Mouse (Mus musculus): ENCODE results near the gene Actl6a. TPM values are rescaled to one million over a fixed set of nuclear protein-coding genes. Genes with fewer than 3 reads are reported as not detected.

Actl6a gene
- 44.1 TPM for polyA plus RNA-seq (2014; fragmentation: Illumina TruSeq; extraction: RNeasy Lipid Tissue Mini Kit (QIAGEN cat#74804); ENCODE audit: low read depth, low replicate concordance)

GRCm38 (mm10) chr3:32705647-32706348, at the start of gene Actl6a:
Gene Actl6a (plus strand): TSS chr3:32706298.

DNA sequence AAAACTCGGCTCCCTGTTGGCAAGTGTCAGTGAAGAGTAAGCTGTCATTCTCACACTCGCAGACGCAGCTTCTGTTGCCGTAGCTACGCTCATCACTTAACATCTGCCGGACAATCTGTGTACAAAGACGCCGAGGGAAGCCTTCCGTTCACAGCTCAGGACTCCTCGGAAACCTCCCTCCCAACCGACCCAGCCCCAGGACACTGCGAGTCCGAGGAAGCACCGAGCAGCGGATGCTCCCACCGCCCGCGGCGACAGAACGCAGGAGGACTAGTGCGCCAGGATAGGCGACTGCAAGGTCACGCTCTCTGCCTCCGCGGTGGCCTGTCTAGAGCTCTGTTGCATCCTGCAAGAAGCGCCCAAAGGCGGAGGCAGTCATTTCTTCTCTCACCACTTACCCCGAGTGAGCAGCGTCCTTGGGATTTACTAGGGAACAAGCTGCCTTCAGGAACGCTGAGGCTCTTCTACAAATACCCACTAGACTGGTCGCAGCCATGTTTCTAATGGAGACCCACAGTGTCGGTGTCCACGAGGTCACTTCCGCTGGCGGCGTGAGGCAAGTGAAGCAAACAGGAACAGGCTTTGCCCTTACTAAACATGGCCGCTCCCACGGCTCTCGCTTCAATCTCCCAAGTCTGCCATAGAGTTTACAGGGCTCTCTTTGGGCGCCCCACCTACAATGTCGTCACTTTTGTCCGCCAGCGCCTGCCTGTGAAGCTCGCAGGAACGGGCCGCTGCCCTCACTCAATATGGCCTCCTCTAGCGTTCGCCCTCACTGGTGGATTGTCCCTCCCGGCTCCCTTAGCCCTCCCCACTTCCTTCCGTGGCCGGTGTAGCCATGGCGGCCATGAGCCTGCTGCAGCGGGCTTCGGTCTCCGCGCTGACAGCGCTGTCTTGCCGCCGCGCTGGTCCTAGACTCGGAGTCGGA, 30.4 kb downstream of the Actl6a start, which contains the start of gene Ndufb5:
TSS of gene Ndufb5 (plus strand) at position 747 of the 928 bp plus-strand sequence.

DNA sequence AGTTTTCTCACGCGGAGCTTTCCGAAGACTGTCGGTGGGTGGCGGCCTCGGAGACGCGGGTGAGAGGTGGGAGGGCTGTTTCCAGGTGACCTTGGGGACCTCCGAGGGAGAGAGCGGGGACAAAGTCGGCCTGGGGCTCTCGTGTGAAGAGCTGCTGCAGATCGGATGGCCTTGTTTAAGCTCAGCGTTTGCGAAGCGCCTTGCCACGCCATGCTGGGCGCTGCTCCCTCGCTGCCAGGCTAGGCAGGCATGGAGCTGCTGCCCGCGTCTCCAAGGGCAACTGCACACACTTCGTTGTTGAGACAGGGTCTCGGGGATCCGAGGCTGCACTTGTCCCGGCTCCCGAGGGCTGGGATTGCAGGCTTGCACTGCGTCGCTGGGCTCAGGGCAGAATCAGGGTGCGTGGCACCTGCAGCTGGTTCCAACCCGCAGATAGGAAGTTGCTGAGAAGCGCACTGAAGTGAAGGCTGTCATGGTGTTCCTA, 31.1 kb downstream of the Actl6a start, which contains the start of gene Mrpl47:
TSS of gene Mrpl47 (minus strand) at position 434 of the 484 bp plus-strand sequence.

Other genes with a start within 250 kb of the Actl6a start
- not detected for gene Kcnmb3, start 214.1 kb upstream of the Actl6a start, polyA plus RNA-seq (2014; fragmentation: Illumina TruSeq; extraction: RNeasy Lipid Tissue Mini Kit (QIAGEN cat#74804); ENCODE audit: low read depth, low replicate concordance)
- gene Zfp639, start 196.0 kb upstream of the Actl6a start, polyA plus RNA-seq (2014; fragmentation: Illumina TruSeq; extraction: RNeasy Lipid Tissue Mini Kit (QIAGEN cat#74804); ENCODE audit: low read depth, low replicate concordance) = 32.3 TPM
- 33.8 TPM for gene Mfn1, start 176.8 kb upstream of the Actl6a start, polyA plus RNA-seq (2014; fragmentation: Illumina TruSeq; extraction: RNeasy Lipid Tissue Mini Kit (QIAGEN cat#74804); ENCODE audit: low read depth, low replicate concordance)
- gene Gnb4, start 89.7 kb upstream of the Actl6a start, polyA plus RNA-seq (2014; fragmentation: Illumina TruSeq; extraction: RNeasy Lipid Tissue Mini Kit (QIAGEN cat#74804); ENCODE audit: low read depth, low replicate concordance) = 19.1 TPM
- 187 TPM for gene Ndufb5, start 30.7 kb downstream of the Actl6a start, polyA plus RNA-seq (2014; fragmentation: Illumina TruSeq; extraction: RNeasy Lipid Tissue Mini Kit (QIAGEN cat#74804); ENCODE audit: low read depth, low replicate concordance)
- gene Mrpl47, start 31.3 kb downstream of the Actl6a start, polyA plus RNA-seq (2014; fragmentation: Illumina TruSeq; extraction: RNeasy Lipid Tissue Mini Kit (QIAGEN cat#74804); ENCODE audit: low read depth, low replicate concordance) = 12.0 TPM
- 0.37 TPM for gene Usp13, start 111.2 kb downstream of the Actl6a start, polyA plus RNA-seq (2014; fragmentation: Illumina TruSeq; extraction: RNeasy Lipid Tissue Mini Kit (QIAGEN cat#74804); ENCODE audit: low read depth, low replicate concordance)

Measured in adipose tissue, adult 10 weeks (tissue).